Mouse (Mus musculus) hindbrain, embryonic 14.5 days (tissue): ENCODE data around the gene Sobp. TPM values are rescaled to one million over a fixed set of nuclear protein-coding genes. Genes with fewer than 3 reads are reported as not detected.

ENCODE experiments used
- polyA plus RNA-seq: library from polyadenylated mRNA; unstranded; fragments of >200 nt; fragmentation: Nextera tagmentation; extraction: Ambion mirVana; gene quantifications from 2 replicates; pipeline ENCODE4 v1.2.1, GENCODE M21; 2014

The Sobp gene
- polyA plus RNA-seq, 1 experiment from 2014 or later = 16.0 TPM

Other genes with a start within 250 kb of the Sobp start
- gene 9030612E09Rik, start 174 bp upstream of the Sobp start, polyA plus RNA-seq = 1.6 and 2.3 TPM in 2 replicates
- 15.0 and 16.9 TPM in 2 replicates for gene Pdss2, start 47.0 kb upstream of the Sobp start, polyA plus RNA-seq